Mouse (Mus musculus) spleen, adult 2 months (tissue): ENCODE data around the gene Vps26b.

Experiments used
- CTCF ChIP-seq: fragments of 200-500 bp; IDR thresholded peaks from 2 replicates; pipeline ENCODE4 v1.5.1; 2011; ENCODE audit warnings: mild to moderate bottlenecking, inconsistent platforms; ENCODE audit not compliant: insufficient read depth, insufficient read length, insufficient replicate concordance; ENCODE audit errors: extremely low read depth
- POLR2A ChIP-seq: fragments of 200-500 bp; IDR thresholded peaks from 2 replicates; pipeline ENCODE4 v1.6.1; 2011; ENCODE audit warnings: low read depth, low read length, inconsistent platforms

GRCm38 (mm10) chr9:27005933-27006332 is 23.9 kb downstream of the Vps26b start:
- TF ChIP-seq CTCF (no peak), POLR2A (no peak)
